Mouse (Mus musculus) mesoderm, embryonic 11.5 days (tissue): ENCODE data around the gene Gabrg1.

Experiments
- DNase-seq: peaks from one replicate; pipeline ENCODE4 v3.0.0-alpha.2; 2012; ENCODE audit warnings: low read depth, low spot score

Gabrg1 gene

DNA sequence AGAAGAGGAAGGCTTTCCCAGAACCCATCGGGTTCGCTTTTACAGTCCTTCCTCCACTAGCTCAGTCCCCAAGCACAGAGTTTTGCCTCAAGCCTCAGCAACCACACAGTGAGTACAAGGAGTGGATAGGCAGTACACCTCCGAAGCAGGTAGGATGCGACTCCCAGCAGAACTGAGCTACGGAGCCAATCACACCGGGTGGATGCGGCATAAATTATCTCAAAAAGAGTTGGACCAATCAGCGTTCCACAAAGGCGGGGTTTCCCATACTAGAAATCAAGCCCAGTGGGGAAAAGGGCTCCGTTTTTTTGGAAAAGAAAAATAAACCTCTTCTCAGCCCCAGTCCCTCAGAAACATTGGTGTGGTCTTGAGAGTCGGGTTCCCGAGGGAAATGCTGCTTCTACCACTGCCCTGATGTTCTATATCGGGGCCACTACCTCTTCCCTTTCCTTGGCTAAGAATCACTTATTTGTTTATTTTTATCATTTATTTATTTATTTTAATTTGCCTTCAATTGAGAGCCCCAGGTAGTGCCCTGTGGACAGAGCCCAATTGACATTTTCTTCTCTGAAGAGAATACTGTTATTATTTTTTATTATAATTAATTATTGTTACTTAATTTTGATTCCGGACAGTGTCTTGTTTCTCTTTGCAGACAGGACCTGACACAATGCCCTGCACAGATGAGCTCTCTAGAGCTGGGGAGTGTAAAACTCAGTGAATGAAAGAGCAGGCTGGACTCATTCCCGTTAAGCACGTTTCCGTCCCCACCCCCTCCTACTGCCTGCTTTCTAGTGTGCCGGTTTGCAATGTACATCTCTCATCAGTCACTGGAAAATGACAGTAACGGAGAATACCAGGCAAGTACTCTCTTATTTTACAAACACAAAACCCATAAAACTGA, at the start of gene Gabrg1:
TSS of gene Gabrg1 (minus strand) at position 426 of the 904 bp plus-strand sequence.
- DNase-seq = peak; percentile 63

GRCm38 (mm10) chr5:70884026-70884425, 41.6 kb upstream of the Gabrg1 start:
- DNase-seq = no peak

GRCm38 (mm10) chr5:70870081-70870480, 27.7 kb upstream of the Gabrg1 start:
- DNase-seq = no peak

GRCm38 (mm10) chr5:70843096-70843734, 798 bp upstream of the Gabrg1 start:
- peak; percentile 91 for DNase-seq

GRCm38 (mm10) chr5:70818681-70819080, 23.7 kb downstream of the Gabrg1 start:
- DNase-seq = no peak

DNA sequence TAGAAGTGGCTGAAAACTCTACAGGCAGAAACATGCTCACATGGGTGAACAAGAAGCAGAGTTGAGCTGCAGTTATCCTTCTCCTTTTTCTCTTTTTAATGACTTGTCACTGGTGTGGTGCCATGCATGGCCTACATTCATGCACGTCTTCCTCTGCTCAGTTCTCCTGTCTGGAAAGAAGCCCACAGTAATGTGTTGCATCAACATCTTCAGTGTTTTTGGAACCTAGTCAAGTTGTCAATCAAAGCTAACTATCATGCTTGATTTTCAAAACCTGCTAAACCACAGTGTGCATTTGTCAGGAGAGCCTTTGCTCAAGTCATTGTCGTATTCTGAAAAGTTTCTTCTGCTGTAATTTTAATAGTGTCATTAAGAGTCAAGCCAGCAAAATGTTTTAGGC, 106.3 kb downstream of the Gabrg1 start:
- no peak for DNase-seq

- DNase-seq = no peak
Observed at GRCm38 (mm10) chr5:70704361-70704760, 138.1 kb downstream of the Gabrg1 start.
